Mouse (Mus musculus): ENCODE results near the gene Calm1. TPM values are rescaled to one million over a fixed set of nuclear protein-coding genes. Genes with fewer than 3 reads are reported as not detected.

The Calm1 gene
- 100 to 1,000 TPM in 25 of 26 experiments, 10 to 100 TPM in 1; 91.7 to 505 (median 186) TPM for total RNA-seq (2018; cell fraction: chromatin; rRNA removed)
- total RNA-seq (2018; cell fraction: cytosol; rRNA removed), result 100 to 1,000 TPM; 368 to 452 (median 415) TPM
- total RNA-seq (2018; cell fraction: nucleus; rRNA removed), result 100 to 1,000 TPM; 131 to 300 (median 226) TPM
- 353 to 525 TPM (median 432 TPM) in 3 replicates for polyA plus RNA-seq (2018)

GRCm38 (mm10) chr12:100198967-100199660, at the start of gene Calm1:
TSS of gene Calm1 (plus strand) at chr12:100199435.
- Histone ChIP-seq H3K79me2 (ENCODE audit: inconsistent target) (peaks cover 46% of the 10 kb centered on the region), H3K4me3 (ENCODE audit: inconsistent target) (peak within 1 kb of the TSS; percentile 95), H3K27ac (peak within 1 kb of the TSS; percentile 83), H3K36me3 (ENCODE audit: inconsistent target) (peaks cover 19% of the 10 kb centered on the region)
- WGBS (ENCODE audit: missing documents), result under 1% methylated on average over 51 of the region's 58 CpGs

- peaks cover 57% of the 10 kb centered on the region for H3K79me2 ChIP-seq (ENCODE audit: inconsistent target)
- 98% methylated on average over 7 of the region's 7 CpGs for WGBS (ENCODE audit: missing documents)
- H3K4me3 ChIP-seq (ENCODE audit: inconsistent target), result no peak overlapping the region
- H3K27ac ChIP-seq, result no peak overlapping the region
- peaks cover 30% of the 10 kb centered on the region; the same call in 1 of the 2 replicates for H3K36me3 ChIP-seq (ENCODE audit: inconsistent target)
Measured at GRCm38 (mm10) chr12:100152466-100152865, 46.8 kb upstream of the Calm1 start.

GRCm38 (mm10) chr12:100159261-100159975, 39.8 kb upstream of the Calm1 start, which contains the start of gene Nrde2:
TSS of gene Nrde2 (minus strand) at chr12:100159653.
- H3K27ac ChIP-seq, result peak within 1 kb of the TSS; percentile 78

GRCm38 (mm10) chr12:100164991-100165500, 34.2 kb upstream of the Calm1 start:
- WGBS (ENCODE audit: missing documents), result 82% methylated on average over 5 of the region's 7 CpGs

More at GRCm38 (mm10) chr12:100159261-100159975, 39.8 kb upstream of the Calm1 start, which contains the start of gene Nrde2:
- no peaks in the 10 kb centered on the region for H3K36me3 ChIP-seq (ENCODE audit: inconsistent target)
- WGBS (ENCODE audit: missing documents), result 1% methylated on average over 26 of the region's 26 CpGs
- H3K4me3 ChIP-seq (ENCODE audit: inconsistent target), result peak within 1 kb of the TSS; percentile 66
- H3K79me2 ChIP-seq (ENCODE audit: inconsistent target), result peaks cover 47% of the 10 kb centered on the region

GRCm38 (mm10) chr12:100166177-100166576, 33.1 kb upstream of the Calm1 start:
- Histone ChIP-seq H3K36me3 (ENCODE audit: inconsistent target) (no peaks in the 10 kb centered on the region), H3K4me3 (ENCODE audit: inconsistent target) (no peak overlapping the region), H3K79me2 (ENCODE audit: inconsistent target) (no peaks in the 10 kb centered on the region), H3K27ac (no peak overlapping the region)
- 37% methylated on average over 3 of the region's 3 CpGs for WGBS (ENCODE audit: missing documents)

More at GRCm38 (mm10) chr12:100164991-100165500, 34.2 kb upstream of the Calm1 start:
- H3K4me3 ChIP-seq (ENCODE audit: inconsistent target), result no peak overlapping the region
- no peaks in the 10 kb centered on the region for H3K79me2 ChIP-seq (ENCODE audit: inconsistent target)
- no peaks in the 10 kb centered on the region for H3K36me3 ChIP-seq (ENCODE audit: inconsistent target)
- H3K27ac ChIP-seq, result no peak overlapping the region

- Histone ChIP-seq H3K27ac (no peak overlapping the region), H3K4me3 (ENCODE audit: inconsistent target) (no peak overlapping the region), H3K36me3 (ENCODE audit: inconsistent target) (no peaks in the 10 kb centered on the region), H3K79me2 (ENCODE audit: inconsistent target) (no peaks in the 10 kb centered on the region)
- 92% methylated on average over 6 of the region's 8 CpGs for WGBS (ENCODE audit: missing documents)
Measured at GRCm38 (mm10) chr12:100166939-100167338, 32.3 kb upstream of the Calm1 start.

GRCm38 (mm10) chr12:100167502-100167901, 31.7 kb upstream of the Calm1 start:
- H3K27ac ChIP-seq, result no peak overlapping the region
- H3K79me2 ChIP-seq (ENCODE audit: inconsistent target), result no peaks in the 10 kb centered on the region
- 100% methylated on average over 1 of the region's 1 CpGs for WGBS (ENCODE audit: missing documents)
- H3K36me3 ChIP-seq (ENCODE audit: inconsistent target), result no peaks in the 10 kb centered on the region
- H3K4me3 ChIP-seq (ENCODE audit: inconsistent target), result no peak overlapping the region

- H3K36me3 ChIP-seq (ENCODE audit: inconsistent target), result no peaks in the 10 kb centered on the region
- peak overlapping the region; percentile 60 for H3K27ac ChIP-seq
- H3K4me3 ChIP-seq (ENCODE audit: inconsistent target), result no peak overlapping the region
- 13% methylated on average over 23 of the region's 28 CpGs for WGBS (ENCODE audit: missing documents)
- no peaks in the 10 kb centered on the region for H3K79me2 ChIP-seq (ENCODE audit: inconsistent target)
Measured at GRCm38 (mm10) chr12:100167931-100168871, 31.0 kb upstream of the Calm1 start.

- Histone ChIP-seq H3K36me3 (ENCODE audit: inconsistent target) (no peaks in the 10 kb centered on the region), H3K27ac (no peak overlapping the region), H3K79me2 (ENCODE audit: inconsistent target) (no peaks in the 10 kb centered on the region), H3K4me3 (ENCODE audit: inconsistent target) (no peak overlapping the region)
- WGBS (ENCODE audit: missing documents), result 85% methylated on average over 7 of the region's 7 CpGs
Measured at GRCm38 (mm10) chr12:100172481-100172880, 26.8 kb upstream of the Calm1 start.

- Histone ChIP-seq H3K4me3 (ENCODE audit: inconsistent target) (no peak overlapping the region), H3K27ac (no peak overlapping the region), H3K36me3 (ENCODE audit: inconsistent target) (no peaks in the 10 kb centered on the region), H3K79me2 (ENCODE audit: inconsistent target) (no peaks in the 10 kb centered on the region)
- WGBS (ENCODE audit: missing documents), result 92% methylated on average over 11 of the region's 11 CpGs
Measured at GRCm38 (mm10) chr12:100176469-100177056, 22.7 kb upstream of the Calm1 start.

GRCm38 (mm10) chr12:100178898-100179440, 20.3 kb upstream of the Calm1 start:
- Histone ChIP-seq H3K4me3 (ENCODE audit: inconsistent target) (no peak overlapping the region), H3K36me3 (ENCODE audit: inconsistent target) (no peaks in the 10 kb centered on the region), H3K79me2 (ENCODE audit: inconsistent target) (no peaks in the 10 kb centered on the region), H3K27ac (no peak overlapping the region)
- 87% methylated on average over 6 of the region's 6 CpGs for WGBS (ENCODE audit: missing documents)

GRCm38 (mm10) chr12:100180802-100181201, 18.4 kb upstream of the Calm1 start:
- no peak overlapping the region for H3K27ac ChIP-seq
- 95% methylated on average over 13 of the region's 13 CpGs for WGBS (ENCODE audit: missing documents)

GRCm38 (mm10) chr12:100182676-100183075, 16.6 kb upstream of the Calm1 start:
- Histone ChIP-seq H3K4me3 (ENCODE audit: inconsistent target) (no peak overlapping the region), H3K36me3 (ENCODE audit: inconsistent target) (no peaks in the 10 kb centered on the region), H3K79me2 (ENCODE audit: inconsistent target) (no peaks in the 10 kb centered on the region), H3K27ac (no peak overlapping the region)
- 100% methylated on average over 2 of the region's 2 CpGs for WGBS (ENCODE audit: missing documents)

More at GRCm38 (mm10) chr12:100180802-100181201, 18.4 kb upstream of the Calm1 start:
- H3K4me3 ChIP-seq (ENCODE audit: inconsistent target), result no peak overlapping the region
- H3K36me3 ChIP-seq (ENCODE audit: inconsistent target), result no peaks in the 10 kb centered on the region
- H3K79me2 ChIP-seq (ENCODE audit: inconsistent target), result no peaks in the 10 kb centered on the region
